Mouse (Mus musculus) ES-Bruce4 (cell line): ENCODE results near the gene Zfp61. TPM values are rescaled to one million over a fixed set of nuclear protein-coding genes. Genes with fewer than 3 reads are reported as not detected.

Experiments
- H3K27ac ChIP-seq: 2 replicates; pipeline ENCODE4 v1.5.1; 2012; ENCODE audit warnings: low read length, inconsistent platforms; ENCODE audit not compliant: insufficient read depth
- H3K27me3 ChIP-seq: 2 replicates; pipeline ENCODE4 v1.6.1; 2012; ENCODE audit warnings: mild to moderate bottlenecking, low read length, inconsistent platforms; ENCODE audit not compliant: control insufficient read depth, poor library complexity, insufficient read depth, severe bottlenecking
- H3K36me3 ChIP-seq: 2 replicates; pipeline ENCODE4 v1.6.1; 2012; ENCODE audit warnings: inconsistent platforms, mild to moderate bottlenecking, low read length, moderate library complexity; ENCODE audit not compliant: control insufficient read depth, poor library complexity, insufficient read depth, severe bottlenecking
- H3K4me1 ChIP-seq: one replicate; pipeline ENCODE4 v1.8.1; 2011; ENCODE audit warnings: low read length; ENCODE audit not compliant: control insufficient read depth, insufficient read depth
- H3K4me3 ChIP-seq: 2 replicates; pipeline ENCODE4 v1.5.1; 2011; ENCODE audit warnings: low read depth, mild to moderate bottlenecking, low read length
- H3K9ac ChIP-seq: 2 replicates; pipeline ENCODE4 v1.6.1; 2012; ENCODE audit warnings: low read depth, mild to moderate bottlenecking, inconsistent platforms; ENCODE audit not compliant: poor library complexity, severe bottlenecking
- H3K9me3 ChIP-seq: replicated peaks from 2 replicates; pipeline ENCODE4 v1.6.1; 2012; ENCODE audit warnings: mild to moderate bottlenecking, low read length, inconsistent platforms; ENCODE audit not compliant: control insufficient read depth, poor library complexity, insufficient read depth, severe bottlenecking
- CTCF ChIP-seq: IDR thresholded peaks from one replicate; pipeline ENCODE4 v1.8.1; 2011; ENCODE audit warnings: low read depth, low read length
- EP300 ChIP-seq: IDR thresholded peaks from 2 replicates; pipeline ENCODE4 v1.6.1; 2011; ENCODE audit warnings: low read depth, low read length; ENCODE audit not compliant: insufficient read depth
- POLR2A ChIP-seq: IDR thresholded peaks from one replicate; pipeline ENCODE4 v1.8.1; 2011; ENCODE audit warnings: low read length; ENCODE audit not compliant: insufficient read depth
- polyA plus RNA-seq: library from polyadenylated mRNA; stranded (reverse); fragments of >200 nt; gene quantifications from 2 replicates; pipeline ENCODE4 v1.2.4, GENCODE M21; 2011; ENCODE audit warnings: low read depth; ENCODE audit not compliant: missing spikeins, insufficient read depth, insufficient read length

Zfp61 gene
- polyA plus RNA-seq, 1 experiment, result 5.6 TPM

GRCm38 (mm10) chr7:24271191-24271590 lies 29.8 kb downstream of the Zfp61 start:
- H3K27me3 ChIP-seq, result no peaks in the 10 kb centered on the region
- no peak overlapping the region for H3K27ac ChIP-seq
- no peaks in the 10 kb centered on the region for H3K4me1 ChIP-seq
- peaks cover 12% of the 10 kb centered on the region for H3K36me3 ChIP-seq
- no peak overlapping the region for H3K9ac ChIP-seq
- no peak for TF ChIP-seq CTCF
- TF ChIP-seq EP300, result no peak
- TF ChIP-seq POLR2A, result no peak
- no peak overlapping the region for H3K4me3 ChIP-seq
- H3K9me3 ChIP-seq, result no peaks in the 10 kb centered on the region

GRCm38 (mm10) chr7:24270288-24270672 lies 30.8 kb downstream of the Zfp61 start, which contains the start of gene Zfp93:
TSS of gene Zfp93 (plus strand) at chr7:24270420.
- H3K4me1 ChIP-seq, result no peaks in the 10 kb centered on the region
- peak within 1 kb of the TSS; percentile 95 for H3K27ac ChIP-seq

GRCm38 (mm10) chr7:24269667-24270287 lies 31.3 kb downstream of the Zfp61 start:
- H3K27ac ChIP-seq, result peak overlapping the region; percentile 95
- no peaks in the 10 kb centered on the region for H3K27me3 ChIP-seq
- TF ChIP-seq POLR2A, result no peak
- no peak for TF ChIP-seq EP300
- no peak for TF ChIP-seq CTCF
- peaks cover 5% of the 10 kb centered on the region for H3K36me3 ChIP-seq
- peak overlapping the region; percentile 38 for H3K4me3 ChIP-seq
- no peaks in the 10 kb centered on the region for H3K4me1 ChIP-seq
- peak overlapping the region; percentile 28; the same call in 1 of the 2 replicates for H3K9ac ChIP-seq
- no peaks in the 10 kb centered on the region for H3K9me3 ChIP-seq

More at GRCm38 (mm10) chr7:24270288-24270672, 30.8 kb downstream of the Zfp61 start, which contains the start of gene Zfp93:
- Histone ChIP-seq H3K4me3 (peak within 1 kb of the TSS; percentile 90), H3K27me3 (no peaks in the 10 kb centered on the region), H3K9ac (peak within 1 kb of the TSS; percentile 42), H3K9me3 (no peaks in the 10 kb centered on the region), H3K36me3 (peaks cover 9% of the 10 kb centered on the region)
- TF ChIP-seq CTCF (no peak), EP300 (no peak), POLR2A (peak; percentile 62)

GRCm38 (mm10) chr7:24269256-24269655 lies 31.8 kb downstream of the Zfp61 start:
- Histone ChIP-seq H3K9me3 (no peaks in the 10 kb centered on the region), H3K36me3 (no peaks in the 10 kb centered on the region), H3K4me3 (peak overlapping the region; percentile 38; the same call in 1 of the 2 replicates), H3K4me1 (no peaks in the 10 kb centered on the region), H3K27me3 (no peaks in the 10 kb centered on the region), H3K9ac (no peak overlapping the region), H3K27ac (peak overlapping the region; percentile 95)
- TF ChIP-seq EP300 (no peak), POLR2A (no peak), CTCF (peak; percentile 10)

GRCm38 (mm10) chr7:24268176-24269155 lies 32.6 kb downstream of the Zfp61 start:
- Histone ChIP-seq H3K36me3 (no peaks in the 10 kb centered on the region), H3K27ac (peak overlapping the region; percentile 95), H3K9ac (peak overlapping the region; percentile 54), H3K4me1 (no peaks in the 10 kb centered on the region), H3K4me3 (peak overlapping the region; percentile 58), H3K27me3 (no peaks in the 10 kb centered on the region), H3K9me3 (no peaks in the 10 kb centered on the region)
- no peak for TF ChIP-seq POLR2A
- no peak for TF ChIP-seq CTCF
